Mouse (Mus musculus): ENCODE results near the gene Uckl1.

The Uckl1 gene

GRCm38 (mm10) chr2:181589732-181590105, 5.0 kb upstream of the Uckl1 start:
- in situ Hi-C loops (cut with MboI, MseI), result loop anchor here (5.0 kb wide), 1 partner anchor 197 kb away; no protein-coding TSS in a partner anchor

- in situ Hi-C loops (cut with MboI, MseI), result loop anchor here (5.0 kb wide), 1 partner anchor 197 kb away; no protein-coding TSS in a partner anchor
Measured at GRCm38 (mm10) chr2:181589011-181589731, 4.5 kb upstream of the Uckl1 start.

- in situ Hi-C loops (cut with MboI, MseI), result loop anchor here (5.0 kb wide), 1 partner anchor 196 kb away; no protein-coding TSS in a partner anchor
Measured at GRCm38 (mm10) chr2:181588229-181588780, 3.6 kb upstream of the Uckl1 start.

- in situ Hi-C loops (cut with MboI, MseI), result loop anchor here (5.0 kb wide), 1 partner anchor 195 kb away; no protein-coding TSS in a partner anchor
Measured at GRCm38 (mm10) chr2:181587796-181588195, 3.1 kb upstream of the Uckl1 start.

- in situ Hi-C loops (cut with MboI, MseI), result loop anchor here (5.0 kb wide), 1 partner anchor 194 kb away; no protein-coding TSS in a partner anchor
Measured at GRCm38 (mm10) chr2:181586124-181586523, 1.4 kb upstream of the Uckl1 start.

GRCm38 (mm10) chr2:181585506-181585905, 814 bp upstream of the Uckl1 start:
- in situ Hi-C loops (cut with MboI, MseI), result loop anchor here (5.0 kb wide), 1 partner anchor 193 kb away; no protein-coding TSS in a partner anchor

GRCm38 (mm10) chr2:181583460-181584257, 1.0 kb downstream of the Uckl1 start:
- in situ Hi-C loops (cut with MboI, MseI), result loop anchor here (5.0 kb wide), 1 partner anchor 94 kb away; no protein-coding TSS in a partner anchor

GRCm38 (mm10) chr2:181582939-181583338, 1.8 kb downstream of the Uckl1 start:
- in situ Hi-C loops (cut with MboI, MseI), result loop anchor here (5.0 kb wide), 1 partner anchor 94 kb away; no protein-coding TSS in a partner anchor

- in situ Hi-C loops (cut with MboI, MseI), result loop anchor here (5.0 kb wide), 1 partner anchor 95 kb away; no protein-coding TSS in a partner anchor
Measured at GRCm38 (mm10) chr2:181582358-181582757, 2.3 kb downstream of the Uckl1 start.

- in situ Hi-C loops (cut with MboI, MseI), result loop anchor here (5.0 kb wide), 1 partner anchor 96 kb away; no protein-coding TSS in a partner anchor
Measured at GRCm38 (mm10) chr2:181581402-181582120, 3.1 kb downstream of the Uckl1 start.

GRCm38 (mm10) chr2:181581016-181581401, 3.7 kb downstream of the Uckl1 start:
- in situ Hi-C loops (cut with MboI, MseI), result loop anchor here (5.0 kb wide), 1 partner anchor 96 kb away; no protein-coding TSS in a partner anchor

- in situ Hi-C loops (cut with MboI, MseI), result loop anchor here (5.0 kb wide), 1 partner anchor 97 kb away; no protein-coding TSS in a partner anchor
Measured at GRCm38 (mm10) chr2:181580131-181580772, 4.4 kb downstream of the Uckl1 start.

GRCm38 (mm10) chr2:181579681-181580080, 5.0 kb downstream of the Uckl1 start:
- in situ Hi-C loops (cut with MboI, MseI), result loop anchor here (5.0 to 10.0 kb wide), 2 partner anchors 98 to 165 kb away; no protein-coding TSS in a partner anchor

GRCm38 (mm10) chr2:181578790-181579618, 5.7 kb downstream of the Uckl1 start:
- in situ Hi-C loops (cut with MboI, MseI), result loop anchor here (10.0 kb wide), 1 partner anchor 164 kb away; no protein-coding TSS in a partner anchor

- in situ Hi-C loops (cut with MboI, MseI), result loop anchor here (10.0 kb wide), 1 partner anchor 163 kb away; no protein-coding TSS in a partner anchor
Measured at GRCm38 (mm10) chr2:181577981-181578581, 6.6 kb downstream of the Uckl1 start.

- in situ Hi-C loops (cut with MboI, MseI), result loop anchor here (10.0 kb wide), 1 partner anchor 162 kb away; no protein-coding TSS in a partner anchor
Measured at GRCm38 (mm10) chr2:181577126-181577525, 7.6 kb downstream of the Uckl1 start.

GRCm38 (mm10) chr2:181576613-181577012, 8.1 kb downstream of the Uckl1 start:
- in situ Hi-C loops (cut with MboI, MseI), result loop anchor here (10.0 kb wide), 1 partner anchor 162 kb away; no protein-coding TSS in a partner anchor

GRCm38 (mm10) chr2:181574921-181575545, 9.7 kb downstream of the Uckl1 start:
- in situ Hi-C loops (cut with MboI, MseI), result loop anchor here (10.0 kb wide), 1 partner anchor 160 kb away; no protein-coding TSS in a partner anchor
